Mouse (Mus musculus): Measurements from ENCODE around the gene Sun1. TPM values are rescaled to one million over a fixed set of nuclear protein-coding genes. Genes with fewer than 3 reads are reported as not detected.

Sun1 gene
- polyA plus RNA-seq, 1 experiment from 2014 or later: 48.6 TPM

GRCm38 (mm10) chr5:139277287-139277686 is 76.8 kb downstream of the Sun1 start:
- ATAC-seq (ENCODE audit: insufficient read depth, low FRiP score, low read depth): no peak
- Histone ChIP-seq H3K4me3 (replicated peaks) (no peak overlapping the region), H3K36me3 (0 out of 2 replicates have a peak, but pooled peaks cover 2% of the 10 kb centered on the region), H3K9me3 (no peaks in the 10 kb centered on the region), H3K27ac (no peak overlapping the region), H3K9ac (no peak overlapping the region), H3K4me2 (no peak overlapping the region), H3K27me3 (replicated peaks) (no peaks in the 10 kb centered on the region), H3K4me1 (0 out of 2 replicates have a peak, but pooled peaks cover under 1% of the 10 kb centered on the region)
- WGBS: 72% methylated on average over 8 of the region's 8 CpGs

DNA sequence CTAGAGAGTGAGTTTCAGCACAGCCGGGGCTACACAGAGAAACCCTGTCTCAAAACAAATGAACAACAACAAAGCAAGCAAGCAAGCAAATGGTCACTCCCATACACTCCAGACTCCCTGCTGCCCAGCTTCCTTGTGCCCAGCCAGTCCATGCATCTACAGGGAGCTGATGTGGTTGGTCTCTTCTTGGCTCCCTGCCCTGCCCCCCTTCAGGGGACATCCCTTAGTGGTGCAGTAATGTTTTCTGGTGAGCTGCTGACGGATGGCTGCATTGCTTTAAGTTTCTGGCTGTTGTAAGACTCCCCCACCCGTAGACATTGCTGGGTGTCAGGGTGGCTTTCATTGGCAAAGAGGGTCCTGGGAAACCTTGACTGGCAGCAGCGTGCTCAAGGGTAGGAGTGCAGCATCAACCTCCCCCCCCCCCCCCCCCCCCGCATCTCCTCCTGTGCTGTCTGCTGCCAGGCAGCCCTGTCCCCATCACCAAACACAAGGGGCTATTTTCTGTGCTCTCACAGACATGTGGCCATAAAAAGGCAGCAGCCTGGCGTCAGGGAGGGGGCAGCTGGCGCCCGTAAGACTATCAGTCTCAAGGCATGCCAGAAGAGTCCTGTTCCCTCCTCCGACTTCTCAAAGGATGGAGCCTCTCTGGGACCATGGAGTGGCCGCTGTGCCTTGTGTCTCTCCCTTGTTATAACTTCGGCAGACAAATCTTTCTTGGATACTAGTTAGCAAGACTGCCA is 81.1 kb downstream of the Sun1 start:
- Histone ChIP-seq H3K4me3 (replicated peaks) (no peak overlapping the region), H3K36me3 (no peaks in the 10 kb centered on the region), H3K27me3 (replicated peaks) (no peaks in the 10 kb centered on the region; the same call in 1 of the 2 replicates), H3K27ac (no peak overlapping the region), H3K4me2 (no peak overlapping the region), H3K9ac (no peak overlapping the region), H3K4me1 (peaks cover 16% of the 10 kb centered on the region), H3K9me3 (no peaks in the 10 kb centered on the region)
- 53% methylated on average over 10 of the region's 11 CpGs for WGBS
- ATAC-seq (ENCODE audit: insufficient read depth, low FRiP score, low read depth): no peak

GRCm38 (mm10) chr5:139282191-139282590 is 81.8 kb downstream of the Sun1 start:
- WGBS: 5% methylated on average over 15 of the region's 15 CpGs

DNA sequence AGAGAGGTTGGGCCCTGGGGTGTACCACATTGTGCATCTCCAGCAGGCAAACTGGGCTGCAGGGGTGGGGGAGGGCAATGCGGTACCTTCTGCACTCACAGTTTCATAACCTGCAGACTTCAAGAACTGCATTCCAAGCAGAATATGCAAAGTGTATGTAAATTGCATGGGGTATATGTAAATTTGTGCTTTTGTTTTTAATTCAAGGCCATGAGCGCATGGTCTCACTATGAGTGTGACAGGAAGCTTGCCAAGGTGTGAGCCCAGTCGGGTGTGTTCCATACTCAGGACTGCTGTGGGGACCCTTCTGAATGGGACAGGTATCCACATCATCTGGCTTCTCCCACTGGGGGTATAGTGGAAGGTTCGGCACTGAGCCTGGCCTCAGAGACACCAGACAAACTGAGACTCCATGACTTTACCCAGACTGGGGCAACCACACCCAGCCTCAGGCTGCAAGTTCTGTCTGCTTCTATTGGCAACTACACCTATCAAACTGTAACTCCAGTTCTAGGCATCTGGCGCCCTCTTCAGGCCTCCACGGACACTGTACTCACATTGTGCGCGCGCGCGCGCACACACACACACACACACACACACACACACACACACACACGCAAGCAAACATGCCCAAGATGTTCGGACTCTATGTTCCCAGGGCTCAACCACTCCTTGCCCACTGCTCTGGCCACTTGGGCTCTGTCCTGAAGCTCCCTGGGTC is 83.2 kb downstream of the Sun1 start:
- Histone ChIP-seq H3K4me3 (replicated peaks) (no peak overlapping the region), H3K4me2 (no peak overlapping the region), H3K36me3 (no peaks in the 10 kb centered on the region), H3K4me1 (peaks cover 23% of the 10 kb centered on the region), H3K9ac (no peak overlapping the region), H3K27me3 (replicated peaks) (no peaks in the 10 kb centered on the region; the same call in 1 of the 2 replicates), H3K9me3 (no peaks in the 10 kb centered on the region), H3K27ac (no peak overlapping the region)
- ATAC-seq (ENCODE audit: insufficient read depth, low FRiP score, low read depth): no peak
- 96% methylated on average over 14 of the region's 14 CpGs for WGBS

More at GRCm38 (mm10) chr5:139282191-139282590, 81.8 kb downstream of the Sun1 start:
- H3K9ac ChIP-seq: no peak overlapping the region
- ATAC-seq (ENCODE audit: insufficient read depth, low FRiP score, low read depth): peak; percentile 37; the same call in 1 of the 2 replicates
- no peak overlapping the region for H3K27ac ChIP-seq
- 0 out of 2 replicates have a peak overlapping the region, but pooled peaks have one; percentile 13 for H3K4me2 ChIP-seq
- no peaks in the 10 kb centered on the region for H3K9me3 ChIP-seq
- H3K4me3 ChIP-seq (replicated peaks): no peak overlapping the region
- H3K36me3 ChIP-seq: no peaks in the 10 kb centered on the region
- H3K4me1 ChIP-seq: peaks cover 23% of the 10 kb centered on the region
- no peaks in the 10 kb centered on the region; the same call in 1 of the 2 replicates for H3K27me3 ChIP-seq (replicated peaks)

GRCm38 (mm10) chr5:139285383-139286067 is 85.1 kb downstream of the Sun1 start:
- Histone ChIP-seq H3K4me1 (peaks cover 23% of the 10 kb centered on the region), H3K9ac (no peak overlapping the region), H3K4me3 (replicated peaks) (no peak overlapping the region), H3K27me3 (replicated peaks) (no peaks in the 10 kb centered on the region; the same call in 1 of the 2 replicates), H3K36me3 (no peaks in the 10 kb centered on the region), H3K4me2 (no peak overlapping the region), H3K9me3 (no peaks in the 10 kb centered on the region), H3K27ac (no peak overlapping the region)
- WGBS: 47% methylated on average over 8 of the region's 8 CpGs
- no peak; the same call in 1 of the 2 replicates for ATAC-seq (ENCODE audit: insufficient read depth, low FRiP score, low read depth)

DNA sequence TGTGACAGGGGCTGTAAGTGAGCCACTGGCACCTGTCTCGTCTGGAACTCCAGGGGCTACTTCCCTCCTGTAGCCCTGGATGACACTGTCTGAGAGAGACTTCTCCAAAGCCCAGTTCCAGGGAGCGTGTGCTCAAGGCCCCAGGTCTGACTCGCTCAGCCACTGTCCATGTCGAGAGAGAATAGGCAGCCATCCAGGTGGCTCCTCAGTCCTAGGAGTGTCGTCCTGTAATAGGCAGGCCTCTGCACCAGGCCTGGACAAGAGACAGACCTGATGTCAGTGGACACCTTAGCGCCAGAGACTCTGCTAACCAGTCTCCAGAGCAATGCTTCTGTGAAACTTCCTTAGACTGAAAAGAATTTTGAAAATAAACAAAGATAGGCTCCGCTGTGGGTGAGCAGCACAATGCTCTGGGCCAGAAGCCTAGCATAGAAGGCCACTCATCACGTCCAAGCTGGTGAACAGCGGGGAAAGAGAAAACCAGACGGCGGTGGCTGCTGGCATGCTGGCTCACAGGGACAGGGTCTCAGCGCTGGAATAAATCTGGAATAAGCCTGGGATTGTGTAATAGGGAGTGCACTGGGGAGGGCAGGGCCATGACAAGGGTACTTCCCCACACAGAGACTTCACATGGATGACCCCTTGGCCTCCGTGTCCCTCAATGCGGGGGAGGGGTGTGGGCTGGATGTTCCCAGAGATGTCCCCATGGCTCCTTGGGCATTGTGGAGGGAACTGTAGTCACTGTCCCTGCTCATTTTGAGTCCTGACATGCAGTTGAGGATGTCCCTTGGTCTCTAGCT is 85.9 kb downstream of the Sun1 start:
- Histone ChIP-seq H3K4me2 (no peak overlapping the region), H3K4me3 (replicated peaks) (no peak overlapping the region), H3K27ac (peak overlapping the region; percentile 68; the same call in 1 of the 2 replicates), H3K27me3 (replicated peaks) (no peaks in the 10 kb centered on the region; the same call in 1 of the 2 replicates), H3K4me1 (peaks cover 23% of the 10 kb centered on the region), H3K36me3 (no peaks in the 10 kb centered on the region), H3K9ac (no peak overlapping the region), H3K9me3 (no peaks in the 10 kb centered on the region)
- WGBS: 40% methylated on average over 14 of the region's 14 CpGs
- no peak for ATAC-seq (ENCODE audit: insufficient read depth, low FRiP score, low read depth)

GRCm38 (mm10) chr5:139287099-139287498 is 86.7 kb downstream of the Sun1 start:
- ATAC-seq (ENCODE audit: insufficient read depth, low FRiP score, low read depth): no peak
- no peak overlapping the region for H3K9ac ChIP-seq
- WGBS: 73% methylated on average over 5 of the region's 5 CpGs
- no peaks in the 10 kb centered on the region for H3K9me3 ChIP-seq
- peaks cover 23% of the 10 kb centered on the region for H3K4me1 ChIP-seq
- H3K4me2 ChIP-seq: no peak overlapping the region
- no peaks in the 10 kb centered on the region for H3K36me3 ChIP-seq
- H3K27me3 ChIP-seq (replicated peaks): no peaks in the 10 kb centered on the region; the same call in 1 of the 2 replicates
- no peak overlapping the region for H3K4me3 ChIP-seq (replicated peaks)
- H3K27ac ChIP-seq: peak overlapping the region; percentile 68; the same call in 1 of the 2 replicates

DNA sequence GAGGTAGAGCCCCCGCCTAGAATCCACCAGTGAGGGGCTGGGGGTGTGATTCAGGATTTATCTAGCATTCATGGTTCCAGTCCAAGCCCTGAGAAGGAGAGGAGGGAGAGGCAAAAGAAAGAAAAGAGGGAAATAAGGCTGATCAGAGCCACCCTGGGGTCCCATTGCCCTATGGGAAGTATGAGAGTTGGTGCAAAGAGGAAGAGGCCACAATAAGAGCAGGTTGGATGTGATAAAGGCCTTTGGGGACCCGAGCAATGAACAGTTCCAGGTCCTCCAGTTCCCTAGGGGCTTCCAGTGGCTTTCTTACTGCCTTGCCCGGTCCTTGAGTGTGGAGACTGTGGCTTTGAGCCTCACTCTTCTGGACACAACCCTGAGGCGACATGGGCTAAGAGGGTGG is 87.3 kb downstream of the Sun1 start:
- 90% methylated on average over 4 of the region's 4 CpGs for WGBS
- Histone ChIP-seq H3K4me3 (replicated peaks) (no peak overlapping the region), H3K27me3 (replicated peaks) (no peaks in the 10 kb centered on the region; the same call in 1 of the 2 replicates), H3K4me2 (no peak overlapping the region), H3K9ac (no peak overlapping the region), H3K36me3 (no peaks in the 10 kb centered on the region), H3K27ac (peak overlapping the region; percentile 31; the same call in 1 of the 2 replicates), H3K9me3 (no peaks in the 10 kb centered on the region), H3K4me1 (peaks cover 20% of the 10 kb centered on the region)
- no peak for ATAC-seq (ENCODE audit: insufficient read depth, low FRiP score, low read depth)

DNA sequence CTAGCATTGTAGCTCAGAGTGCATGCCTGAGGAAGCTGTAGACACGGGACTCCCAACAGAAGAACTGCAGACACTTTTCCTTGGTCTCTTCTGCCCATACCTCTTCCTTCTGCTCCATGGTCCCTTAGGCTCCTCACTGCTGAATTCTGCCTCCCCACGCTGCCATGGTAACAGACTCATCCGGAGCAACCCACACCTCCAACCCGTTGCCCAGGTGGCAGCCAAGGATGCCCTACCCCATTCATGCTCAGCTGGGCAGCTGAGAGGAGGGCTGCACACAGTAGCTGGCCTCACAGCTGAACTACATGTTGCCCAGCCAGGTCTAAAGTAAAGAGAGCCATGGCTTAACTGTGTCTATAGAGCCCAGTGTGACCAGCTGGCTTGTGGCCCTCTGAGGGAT is 88.2 kb downstream of the Sun1 start:
- Histone ChIP-seq H3K27ac (no peak overlapping the region), H3K27me3 (replicated peaks) (no peaks in the 10 kb centered on the region; the same call in 1 of the 2 replicates), H3K4me2 (no peak overlapping the region), H3K36me3 (no peaks in the 10 kb centered on the region), H3K9ac (no peak overlapping the region), H3K9me3 (no peaks in the 10 kb centered on the region), H3K4me3 (replicated peaks) (no peak overlapping the region), H3K4me1 (peaks cover 20% of the 10 kb centered on the region)
- 79% methylated on average over 4 of the region's 4 CpGs for WGBS
- no peak for ATAC-seq (ENCODE audit: insufficient read depth, low FRiP score, low read depth)

DNA sequence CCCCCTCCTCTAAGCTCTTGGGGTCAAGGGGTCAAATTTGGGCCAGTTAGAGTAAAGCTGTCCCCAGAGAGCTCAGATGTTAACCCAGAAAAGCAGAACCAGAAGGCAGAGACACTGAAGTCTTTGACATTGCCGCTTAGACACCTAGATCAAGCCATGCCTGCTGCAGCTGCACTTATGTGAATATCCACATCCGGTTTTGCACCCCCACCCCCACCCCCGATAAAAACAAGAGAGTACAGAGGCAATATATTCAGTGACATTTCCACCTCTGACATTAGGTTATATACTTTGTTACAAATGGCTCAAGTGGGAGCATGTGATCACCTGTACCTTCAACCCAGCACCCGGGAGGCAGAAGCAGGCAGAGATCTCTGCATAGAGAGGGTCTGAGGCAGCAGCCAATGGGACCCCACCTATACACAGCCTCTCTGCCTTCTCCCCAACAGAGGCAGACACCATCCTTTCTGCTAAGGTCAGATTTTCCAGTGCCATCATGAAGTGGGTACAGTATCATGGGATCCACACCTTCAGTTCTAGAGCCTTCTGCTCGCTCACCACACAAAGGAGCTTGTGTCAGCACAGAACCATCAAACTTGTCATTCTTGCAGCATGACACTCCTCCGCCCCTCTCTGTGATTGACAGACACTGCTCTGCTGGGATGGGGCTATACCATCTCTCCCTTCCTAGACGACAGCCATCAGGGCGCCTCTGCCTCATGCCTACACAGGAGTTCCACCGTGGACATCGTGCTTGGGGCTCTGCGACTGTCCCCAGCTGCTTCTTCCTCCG is 90.2 kb downstream of the Sun1 start:
- no peak for ATAC-seq (ENCODE audit: insufficient read depth, low FRiP score, low read depth)
- Histone ChIP-seq H3K9me3 (no peaks in the 10 kb centered on the region), H3K36me3 (no peaks in the 10 kb centered on the region), H3K9ac (no peak overlapping the region), H3K27ac (no peak overlapping the region), H3K4me3 (replicated peaks) (no peak overlapping the region), H3K27me3 (replicated peaks) (no peaks in the 10 kb centered on the region), H3K4me2 (no peak overlapping the region), H3K4me1 (peaks cover 14% of the 10 kb centered on the region)
- 82% methylated on average over 12 of the region's 12 CpGs for WGBS
